Mouse (Mus musculus) mouse trophoblast stem cell (cell line): ENCODE results near the gene Tbc1d14.

Source experiments
- in situ Hi-C, 2 experiments: fragments of 300-500 bp; cut with MseI, MboI; formaldehyde crosslinking; loops; 2 replicates in 1 of 2; 3 replicates in 1 of 2; pipeline ENCODE4 v1.15.1; 2025

Tbc1d14 gene

DNA sequence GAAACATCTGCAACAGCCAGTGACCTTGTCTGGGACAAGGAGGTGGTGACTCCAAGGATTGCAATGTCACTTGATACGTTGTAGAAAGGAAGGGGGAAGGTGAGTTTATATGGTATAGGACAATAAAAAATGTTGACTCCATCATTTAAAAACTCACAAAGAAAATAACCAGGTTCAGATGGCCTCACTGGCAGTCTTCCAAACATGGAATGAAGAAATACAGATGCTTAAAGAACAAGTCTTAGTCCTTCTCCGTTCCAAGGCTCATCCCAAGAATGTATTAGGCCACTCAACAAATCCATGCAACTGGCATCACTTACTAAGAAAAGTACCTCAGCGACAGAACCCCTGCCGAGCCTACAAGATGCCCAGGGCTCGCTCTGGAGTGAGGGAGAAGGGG, 38.6 kb downstream of the Tbc1d14 start:
- in situ Hi-C loops = no loop called here

DNA sequence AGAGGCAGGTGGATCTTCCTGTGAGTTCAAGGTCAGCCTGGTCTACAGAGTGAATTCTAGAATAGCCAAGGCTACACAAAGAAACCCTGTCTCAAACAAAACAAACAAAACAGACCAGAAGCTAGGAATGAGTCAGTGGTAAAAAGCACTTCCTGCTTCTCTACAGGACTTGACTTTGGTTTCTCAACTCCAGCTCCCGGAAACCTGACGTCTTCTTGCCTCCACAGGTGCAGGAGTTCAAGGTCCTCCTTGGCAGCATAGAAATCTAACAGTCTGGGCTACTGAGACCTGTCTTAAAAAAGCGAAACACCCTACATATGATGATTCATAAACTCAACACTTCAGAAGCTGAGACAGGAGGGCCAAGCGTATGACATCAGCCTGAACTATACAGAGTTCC, 39.2 kb downstream of the Tbc1d14 start:
- in situ Hi-C loops = no loop called here

DNA sequence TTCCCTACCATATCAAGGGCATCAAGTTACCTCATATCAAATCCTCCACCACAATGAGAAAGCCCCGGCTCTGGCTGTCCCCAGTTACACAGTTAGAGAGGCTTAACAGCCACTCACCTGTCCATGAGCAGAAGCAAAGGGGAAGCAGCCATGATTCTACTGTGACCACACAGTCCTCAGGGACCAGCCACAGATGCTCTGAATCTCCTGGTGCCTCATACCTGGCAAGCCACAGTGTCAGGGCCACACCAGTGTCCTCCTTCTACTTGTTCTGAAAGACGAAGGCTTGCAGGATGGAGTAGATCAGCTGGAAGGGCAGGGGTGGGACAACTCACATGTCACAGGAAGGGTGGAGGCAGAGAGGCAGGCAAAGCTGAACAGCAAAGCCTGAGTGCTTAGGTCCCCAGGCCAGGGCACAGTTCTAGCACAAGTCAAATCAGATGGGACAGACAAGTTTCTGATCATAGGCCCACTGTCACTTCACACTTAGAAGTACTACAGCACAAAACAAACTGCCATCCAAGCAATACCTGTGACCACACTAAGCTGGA, 39.9 kb downstream of the Tbc1d14 start:
- in situ Hi-C loops = no loop called here

DNA sequence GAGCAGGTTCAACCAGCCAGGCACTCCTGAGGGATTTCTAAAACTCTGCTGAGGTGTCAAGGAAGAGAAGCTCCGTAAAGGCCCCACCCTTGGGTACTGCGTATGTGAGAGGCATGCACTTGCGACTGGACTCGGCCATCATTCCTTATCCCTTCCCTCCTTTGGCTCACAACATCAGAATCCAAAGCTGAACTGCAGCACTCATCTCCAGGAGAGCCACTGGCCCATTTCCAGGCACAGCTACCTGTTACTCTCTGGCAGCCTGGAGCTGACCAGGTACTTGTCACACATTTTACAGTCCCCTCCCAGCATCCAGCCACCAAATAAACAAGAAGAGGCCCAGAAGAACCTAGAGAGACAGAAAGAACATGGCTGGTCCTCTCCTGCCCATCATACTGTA, 40.7 kb downstream of the Tbc1d14 start:
- in situ Hi-C loops = no loop called here

DNA sequence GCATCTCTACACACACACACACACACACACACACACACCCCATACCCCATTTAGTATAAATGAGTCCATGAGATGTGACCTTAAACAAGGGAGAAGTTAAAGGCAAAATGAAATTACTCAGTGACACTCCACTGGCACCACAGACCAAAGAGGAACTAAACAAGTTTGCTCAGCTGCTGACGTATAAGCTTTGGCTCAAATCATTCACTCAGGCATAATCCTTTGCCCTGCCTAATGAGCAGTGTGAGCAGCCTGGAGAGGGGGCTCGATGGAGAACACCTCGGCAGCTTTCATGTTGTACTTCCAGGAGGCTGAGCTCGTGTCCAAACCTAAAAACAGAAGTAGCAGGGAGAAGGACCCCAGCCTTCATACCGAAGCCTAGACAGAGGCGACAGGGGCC, 43.8 kb downstream of the Tbc1d14 start:
- in situ Hi-C loops = no loop called here

DNA sequence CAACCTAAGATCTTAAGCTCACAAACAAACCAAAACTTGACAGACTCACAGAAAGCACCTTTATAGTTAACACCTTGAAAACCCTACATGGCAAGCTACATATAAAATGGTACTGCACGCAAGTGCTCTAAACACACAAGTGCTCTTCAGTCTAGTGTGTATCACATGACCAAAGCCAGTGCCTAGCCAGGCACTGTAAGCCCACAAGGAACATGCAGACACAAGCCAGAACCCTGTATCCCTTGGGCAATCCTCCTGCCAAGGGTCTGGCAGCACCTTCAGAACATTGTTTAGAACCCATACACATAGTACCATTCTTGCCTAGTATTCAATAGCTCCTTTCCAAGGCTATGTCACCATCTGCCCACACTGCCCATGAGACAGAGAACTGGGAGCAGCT, 48.3 kb downstream of the Tbc1d14 start:
- in situ Hi-C loops = no loop called here

DNA sequence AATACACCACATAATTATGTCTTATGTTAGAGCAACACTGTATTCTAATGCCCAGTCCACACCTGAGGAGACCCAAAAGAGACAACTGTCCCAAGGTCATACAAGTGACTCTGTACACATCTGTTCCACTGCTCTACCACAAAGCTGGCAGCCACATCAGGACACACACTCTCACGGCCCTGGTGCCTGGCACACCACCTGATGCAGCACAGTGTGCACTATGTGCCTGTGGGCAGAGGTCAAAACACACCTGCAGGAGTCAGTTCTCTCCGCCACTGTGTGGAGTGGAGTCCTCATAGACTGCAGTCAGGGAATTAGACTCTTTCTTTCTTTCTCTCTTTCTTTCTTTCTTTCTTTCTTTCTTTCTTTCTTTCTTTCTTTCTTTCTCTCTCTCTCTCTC, 52.1 kb downstream of the Tbc1d14 start:
- in situ Hi-C loops = no loop called here

DNA sequence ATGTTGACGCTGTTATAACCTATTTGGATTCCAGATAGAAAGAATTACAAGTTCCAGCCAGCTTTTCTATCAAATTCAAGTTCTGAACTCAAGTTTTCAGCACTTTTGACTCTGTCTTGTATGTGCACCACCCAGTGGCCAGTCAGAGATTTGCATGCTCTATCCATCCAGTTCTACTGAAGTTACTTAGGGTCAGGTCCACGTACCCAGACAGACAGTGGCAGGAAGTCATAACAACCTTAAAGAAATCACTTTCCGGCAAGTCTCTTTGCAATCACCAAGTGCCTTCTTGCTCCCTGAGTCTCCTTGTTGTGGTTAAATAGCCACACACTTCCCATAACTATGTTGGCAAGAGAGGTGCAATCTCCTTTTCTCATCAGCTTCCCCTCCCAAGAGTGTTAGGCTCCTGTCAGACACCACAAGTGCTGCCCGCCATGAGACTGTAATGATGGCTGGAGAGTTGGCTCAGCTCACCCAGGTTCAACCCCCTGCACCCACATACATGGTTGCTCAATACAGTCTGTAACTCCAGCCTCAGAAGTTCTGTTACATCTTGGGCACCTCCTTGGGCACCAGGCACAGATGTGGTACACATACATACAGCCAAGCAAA, 54.4 kb downstream of the Tbc1d14 start:
- in situ Hi-C loops = no loop called here

DNA sequence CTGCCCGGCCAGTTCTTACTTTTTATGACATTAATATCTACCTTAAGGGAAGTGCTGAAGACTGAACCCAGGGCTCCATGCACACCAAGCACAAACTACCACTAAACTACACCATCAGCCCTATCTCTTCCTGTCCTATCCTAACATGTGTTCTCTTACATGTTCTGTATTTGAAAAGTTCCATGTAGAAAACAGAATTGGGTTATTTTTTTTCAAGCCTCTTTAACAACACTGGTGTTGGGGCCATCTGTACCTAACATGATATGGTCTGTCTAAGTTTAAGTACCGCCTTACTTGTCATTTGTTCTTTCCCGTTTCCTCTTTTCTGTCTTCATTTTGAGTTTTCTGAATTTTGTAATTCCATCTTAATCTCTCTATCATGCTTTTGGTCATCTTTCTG, 56.7 kb downstream of the Tbc1d14 start:
- in situ Hi-C loops = no loop called here

DNA sequence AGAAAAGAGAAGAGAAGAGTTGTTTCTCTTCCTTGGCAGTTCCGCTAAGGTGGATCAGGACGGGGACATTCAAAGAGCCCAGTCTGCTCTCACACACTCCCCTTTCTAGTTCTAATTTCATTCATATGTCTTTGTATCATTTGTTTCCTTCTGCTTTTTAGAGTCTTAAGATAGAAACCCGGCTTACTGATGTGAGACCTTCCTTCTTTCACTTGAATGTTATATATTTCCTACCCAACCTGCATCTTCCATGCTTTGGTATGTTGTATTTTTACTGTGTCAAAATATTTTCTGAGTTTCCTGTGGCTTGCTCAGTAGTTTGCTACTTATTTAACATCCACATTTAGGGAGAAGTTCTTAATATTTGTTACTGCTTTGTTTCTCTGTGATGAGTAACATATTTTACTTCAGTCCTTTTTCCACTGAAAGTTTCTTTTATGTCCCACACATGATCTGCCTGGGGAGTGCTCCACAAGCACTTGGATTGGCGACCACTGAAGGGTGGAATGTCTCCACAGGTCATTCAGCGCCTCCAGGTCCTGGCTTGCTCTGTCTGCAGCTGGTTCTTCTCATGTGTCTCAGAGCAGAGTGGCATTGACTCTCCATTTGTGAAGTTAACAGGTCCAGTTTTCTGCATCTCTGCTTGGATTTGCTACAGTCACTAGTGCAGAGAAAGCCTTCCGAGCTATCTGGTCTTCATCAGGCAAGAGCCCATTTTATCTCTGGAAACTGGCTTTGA, 57.5 kb downstream of the Tbc1d14 start:
- in situ Hi-C loops = no loop called here

DNA sequence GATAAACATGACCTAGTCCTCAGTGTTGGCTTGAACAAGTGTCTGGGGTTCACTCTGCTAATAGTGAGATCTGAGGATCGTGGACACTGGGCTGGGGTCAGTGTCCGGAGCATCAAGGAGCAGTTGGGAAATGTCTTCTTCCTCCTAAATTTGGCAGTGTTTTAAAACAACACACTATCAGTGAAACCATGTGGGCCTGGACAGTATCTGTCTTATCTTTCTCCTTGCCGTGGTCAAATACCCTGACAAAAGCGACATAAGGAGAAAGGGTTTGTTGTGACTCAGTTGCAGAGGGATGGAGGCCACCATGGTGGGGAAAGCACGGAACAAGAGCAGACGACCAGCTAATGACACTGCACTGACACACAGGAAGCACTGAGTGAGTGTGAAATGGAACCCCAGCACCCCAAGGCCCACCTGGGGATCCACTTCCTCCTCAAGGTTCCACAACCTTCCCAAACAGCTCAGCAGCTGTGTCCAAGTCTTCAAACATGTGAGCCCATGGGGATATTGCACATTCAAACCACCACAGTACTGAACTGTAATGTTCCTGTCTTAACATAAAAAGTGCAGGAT, 58.5 kb downstream of the Tbc1d14 start:
- in situ Hi-C loops = loop anchor here in 1 of 2 experiments (5.0 kb wide), 1 partner anchor 48 kb away; no protein-coding TSS in a partner anchor

DNA sequence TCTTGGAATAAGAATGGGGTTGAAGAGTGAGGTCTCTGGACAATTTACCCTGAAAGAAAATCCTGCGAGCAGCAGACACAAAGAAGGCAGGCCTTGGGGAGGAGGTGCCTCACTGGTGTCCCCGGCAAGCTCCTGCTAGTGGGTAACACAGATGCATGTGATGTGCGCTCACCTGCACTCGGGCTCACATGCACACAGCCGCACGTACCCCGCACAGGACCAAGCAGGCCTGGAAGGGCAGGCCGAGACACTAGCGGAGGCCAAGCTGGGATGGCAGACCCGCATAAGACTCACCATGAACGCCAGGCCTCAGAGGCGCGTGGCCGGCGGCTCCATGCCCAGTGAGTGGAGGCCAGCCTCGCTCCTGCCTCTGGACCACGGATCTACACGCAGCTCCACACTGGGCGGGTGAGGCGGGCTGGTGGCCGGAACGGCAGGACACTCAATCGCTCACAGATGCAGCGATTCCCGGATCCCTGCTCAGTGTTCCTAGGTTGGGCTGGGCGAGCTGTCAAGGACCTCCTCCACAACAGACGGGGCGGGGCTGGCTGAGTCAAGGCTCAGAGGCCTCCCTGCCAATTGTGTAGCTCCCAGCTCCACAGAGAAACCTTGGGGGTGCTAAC, 62.8 kb downstream of the Tbc1d14 start:
- in situ Hi-C loops = loop anchor here in 1 of 2 experiments (5.0 kb wide), 1 partner anchor 52 kb away; no protein-coding TSS in a partner anchor

DNA sequence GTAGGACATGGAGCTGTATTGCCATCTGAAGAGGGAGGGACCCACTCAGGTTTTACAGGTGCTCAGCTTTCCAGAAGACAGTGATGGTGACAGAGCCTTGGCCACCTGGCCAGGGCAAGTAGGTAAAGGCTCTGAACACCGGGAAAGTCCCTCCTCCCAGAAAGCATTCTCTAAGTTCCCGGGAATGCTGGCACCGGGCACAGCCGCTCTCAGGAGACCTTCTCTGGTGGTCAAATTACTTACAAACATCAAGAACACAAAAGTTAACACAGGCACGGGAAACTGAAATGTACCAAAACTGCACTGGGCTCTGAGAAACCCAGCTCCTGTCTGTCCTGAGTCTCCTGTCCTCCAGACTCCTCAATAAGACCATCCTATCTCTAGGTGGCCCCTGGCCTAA, 63.4 kb downstream of the Tbc1d14 start:
- in situ Hi-C loops = loop anchor here in 1 of 2 experiments (5.0 kb wide), 1 partner anchor 53 kb away; no protein-coding TSS in a partner anchor

DNA sequence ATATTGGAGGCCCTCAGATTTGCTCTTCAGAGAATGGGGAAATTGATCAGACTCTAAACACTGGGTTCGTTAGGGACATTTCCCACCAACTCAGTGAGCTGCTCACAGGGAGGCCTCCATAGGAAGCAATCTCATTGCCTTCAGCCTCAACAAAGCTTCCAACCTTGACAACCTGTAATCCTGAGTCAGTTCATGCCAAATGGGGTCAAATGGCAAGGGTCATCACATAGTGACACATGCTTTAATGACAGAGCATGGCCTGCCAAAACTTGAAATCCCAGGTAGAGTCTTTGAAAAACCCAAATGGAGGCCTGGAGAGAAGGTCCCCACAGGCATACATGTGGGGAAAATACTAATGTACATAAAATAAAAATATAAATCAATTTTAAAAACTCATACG, 66.2 kb downstream of the Tbc1d14 start:
- in situ Hi-C loops = no loop called here

DNA sequence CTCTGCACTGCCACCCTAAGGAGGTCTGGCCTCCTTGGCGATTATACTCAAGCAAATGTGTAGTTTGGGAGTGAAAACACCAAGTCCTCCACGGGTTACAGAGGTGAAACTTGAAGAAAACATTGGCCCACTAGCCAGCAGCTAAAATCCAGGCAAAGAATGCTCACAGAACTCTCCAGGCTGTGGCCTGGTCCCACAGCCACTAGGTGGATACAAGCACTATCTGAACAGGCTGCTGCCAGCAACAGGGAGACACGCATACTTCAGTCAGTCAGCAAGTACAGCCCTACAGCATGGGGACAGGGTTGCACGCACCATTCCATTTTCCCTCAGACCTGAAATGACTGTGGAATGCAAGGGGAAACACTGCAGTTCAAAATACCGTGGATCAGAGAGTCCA, 66.8 kb downstream of the Tbc1d14 start:
- in situ Hi-C loops = no loop called here

DNA sequence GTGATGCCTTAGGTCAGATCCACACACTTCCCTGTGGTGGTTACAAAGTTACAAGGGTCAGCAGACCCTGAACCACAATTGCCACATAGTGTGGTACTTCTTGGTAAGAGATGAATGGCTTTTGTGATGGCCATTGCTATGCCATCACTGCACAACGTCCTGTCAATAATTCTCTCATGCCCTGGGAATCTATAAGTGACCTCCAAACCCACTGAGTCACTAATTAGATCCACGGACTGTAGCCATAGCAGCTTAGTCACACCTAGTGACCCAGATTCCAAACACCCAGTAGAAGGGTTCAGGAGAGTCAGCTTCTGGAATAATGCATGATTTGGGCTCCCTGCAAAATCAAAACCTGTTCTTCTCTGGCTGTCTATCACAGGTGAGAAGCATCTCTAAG, 67.9 kb downstream of the Tbc1d14 start:
- in situ Hi-C loops = no loop called here

DNA sequence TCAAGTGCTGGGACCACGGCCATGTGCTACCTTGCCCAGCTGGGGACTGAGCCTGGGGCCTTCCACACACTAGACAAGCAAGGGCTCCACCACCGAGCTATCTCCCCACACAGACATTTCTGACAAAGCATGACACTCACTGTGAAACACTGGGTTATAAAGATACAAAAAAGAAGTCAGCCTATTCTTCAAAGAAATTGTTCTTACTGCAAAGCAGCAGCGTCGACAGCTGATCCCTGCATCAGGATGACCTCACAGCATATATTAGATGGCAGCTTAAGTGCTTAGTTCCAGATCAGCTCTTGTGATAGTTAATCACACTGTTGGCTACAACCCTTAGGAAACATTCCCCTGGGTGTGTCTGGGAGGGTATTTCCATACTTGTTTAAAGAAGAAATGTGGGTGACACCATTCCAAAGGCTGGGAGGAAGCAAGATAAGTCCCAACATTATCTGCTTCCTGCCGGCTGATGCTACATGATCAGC, 69.8 kb downstream of the Tbc1d14 start:
- in situ Hi-C loops = no loop called here

DNA sequence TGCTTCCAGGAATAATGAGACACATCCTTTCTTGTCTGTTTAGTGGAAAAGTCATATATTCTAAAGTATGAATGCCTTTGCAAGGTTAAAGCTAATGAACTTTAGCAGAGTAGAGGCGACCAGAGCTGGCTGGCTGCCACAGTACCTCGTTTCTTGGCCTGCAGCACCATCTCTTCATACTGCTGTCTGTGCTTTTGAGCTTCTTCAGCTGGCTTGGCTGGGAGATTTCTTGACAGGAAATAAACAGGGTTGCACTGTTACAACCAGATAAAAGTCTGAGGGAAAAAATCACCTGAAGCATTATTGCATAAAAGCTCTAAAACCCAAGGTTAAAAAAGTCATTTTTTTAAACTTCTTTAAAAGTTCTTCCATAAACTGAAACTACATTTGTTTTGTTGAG, 70.3 kb downstream of the Tbc1d14 start:
- in situ Hi-C loops = no loop called here

DNA sequence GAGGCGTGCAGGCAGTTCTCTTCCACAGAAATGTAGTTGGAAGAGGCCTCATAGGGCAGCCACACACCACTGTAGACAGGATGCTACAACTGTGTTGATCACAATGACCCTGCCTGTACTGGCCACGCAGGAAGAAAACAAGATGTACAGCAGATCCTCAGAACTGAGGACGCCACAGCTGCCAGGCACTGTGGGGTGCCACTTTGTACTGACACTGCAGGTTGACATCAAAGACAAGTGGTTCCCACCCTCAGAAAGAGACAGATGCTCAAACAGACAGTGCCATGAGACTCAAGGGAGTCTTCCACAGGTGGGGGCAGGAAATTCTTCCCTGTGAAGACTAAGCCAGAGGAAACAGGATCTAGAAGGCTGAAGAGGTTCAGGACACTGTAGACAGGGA, 73.3 kb downstream of the Tbc1d14 start:
- in situ Hi-C loops = no loop called here

DNA sequence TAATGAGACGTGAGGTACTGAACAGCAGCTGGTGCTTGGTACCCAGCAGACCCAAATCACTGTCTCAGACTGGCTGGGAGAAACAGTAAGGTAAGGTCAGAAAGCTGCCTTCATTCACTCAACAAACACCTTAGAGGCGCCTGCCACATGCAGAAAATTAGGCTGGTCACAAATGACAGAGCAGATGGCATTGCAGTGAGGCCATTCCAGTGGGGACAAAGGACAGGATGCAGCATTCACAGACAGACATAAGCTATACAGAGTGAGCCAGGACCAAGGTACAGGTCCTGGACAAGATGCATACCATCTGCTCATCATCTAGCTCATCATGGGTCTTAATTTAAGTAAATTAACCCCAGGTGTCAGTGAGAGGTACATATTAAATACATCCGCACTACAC, 75.5 kb downstream of the Tbc1d14 start:
- in situ Hi-C loops = no loop called here

DNA sequence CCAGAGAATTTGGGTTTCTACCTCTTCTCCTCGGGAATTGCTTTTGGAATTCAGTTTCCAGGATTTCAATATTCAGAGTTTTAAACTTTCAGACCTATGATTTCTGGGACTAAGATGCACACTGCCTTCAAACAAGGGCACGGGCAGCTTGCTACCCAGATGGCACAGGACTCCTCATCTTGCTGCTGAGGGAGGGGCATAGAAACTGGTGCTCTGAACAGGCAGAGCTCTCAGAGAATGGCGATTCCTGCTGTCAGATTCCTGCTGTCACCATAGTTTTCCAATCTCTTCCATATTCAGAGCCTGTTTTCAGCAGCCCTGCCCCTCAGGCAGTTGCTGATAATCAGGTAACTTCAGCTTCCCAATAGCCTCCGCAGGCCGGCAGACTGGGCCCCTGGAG, 77.5 kb downstream of the Tbc1d14 start:
- in situ Hi-C loops = no loop called here

DNA sequence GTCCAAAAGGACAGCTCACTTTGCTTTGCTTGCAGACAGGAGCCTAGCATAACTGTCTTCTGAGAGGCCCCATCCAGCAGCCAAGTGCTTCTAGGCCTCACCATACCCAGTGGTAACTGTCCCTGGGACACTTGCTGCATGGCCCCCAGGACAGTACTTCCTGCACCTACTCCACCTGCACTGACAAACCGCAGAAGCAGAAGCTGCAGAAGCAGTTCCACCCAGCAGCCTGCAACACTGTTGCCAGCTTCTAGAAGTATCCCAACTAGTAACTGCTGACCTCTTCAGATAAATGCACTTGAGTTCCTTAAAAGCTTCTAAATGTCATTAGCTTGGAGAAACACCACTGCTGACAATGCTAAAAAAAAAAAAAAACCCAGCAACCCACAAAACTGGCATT, 78.0 kb downstream of the Tbc1d14 start:
- in situ Hi-C loops = no loop called here
